Mouse (Mus musculus): ENCODE results near the gene Gm6268. TPM values are rescaled to one million over a fixed set of nuclear protein-coding genes. Genes with fewer than 3 reads are reported as not detected.
A peak's percentile ranks its signal among the peaks of the same experiment; 100 is the strongest.

Gene Gm6268
- total RNA-seq (2015) (not detected in 2 replicates), total RNA-seq (2017) (not detected in 2 replicates)

DNA sequence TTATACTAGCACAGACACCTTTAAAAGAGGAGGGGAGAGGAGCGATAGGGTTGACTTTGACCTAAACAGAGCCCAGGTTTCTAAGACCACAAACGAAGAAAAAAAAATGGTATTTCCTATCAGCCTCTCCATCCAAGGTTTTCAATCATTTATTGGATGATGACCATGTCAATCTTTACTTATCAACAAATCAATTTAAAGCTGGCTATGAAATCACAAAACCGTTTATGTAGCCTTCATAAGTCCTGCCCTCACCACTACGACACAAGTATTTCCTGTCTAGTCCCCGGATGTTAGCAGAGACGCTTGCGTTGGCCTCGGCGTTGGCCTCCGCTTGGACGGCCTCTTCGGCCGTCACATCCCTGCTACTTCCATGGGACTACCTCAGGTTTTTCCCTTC is at the start of gene Gm6268:
TSS of gene Gm6268 (plus strand) at position 301 of the 400 bp plus-strand sequence.
- ATAC-seq (ENCODE audit: poor library complexity, severe bottlenecking): no peak

DNA sequence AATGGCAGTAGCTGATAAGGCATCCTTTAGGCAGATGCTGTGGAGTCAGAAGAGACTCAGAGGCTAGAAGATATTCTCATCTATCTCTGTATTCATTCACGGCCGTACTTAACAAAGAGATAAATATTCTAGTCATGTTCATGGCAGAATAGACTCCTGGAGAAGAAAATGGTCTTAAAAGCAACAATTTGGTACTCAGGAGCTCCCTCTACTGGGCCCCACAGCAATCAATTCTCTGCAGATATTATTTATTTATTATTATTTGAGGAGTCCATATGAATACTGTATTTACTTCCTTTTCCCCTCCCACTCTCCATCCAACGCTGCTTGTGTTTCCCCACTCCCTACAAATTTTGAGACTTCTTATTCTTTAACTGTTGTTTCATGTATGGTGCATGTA is 48.6 kb upstream of the Gm6268 start:
- no peak for ATAC-seq (ENCODE audit: poor library complexity, severe bottlenecking)

DNA sequence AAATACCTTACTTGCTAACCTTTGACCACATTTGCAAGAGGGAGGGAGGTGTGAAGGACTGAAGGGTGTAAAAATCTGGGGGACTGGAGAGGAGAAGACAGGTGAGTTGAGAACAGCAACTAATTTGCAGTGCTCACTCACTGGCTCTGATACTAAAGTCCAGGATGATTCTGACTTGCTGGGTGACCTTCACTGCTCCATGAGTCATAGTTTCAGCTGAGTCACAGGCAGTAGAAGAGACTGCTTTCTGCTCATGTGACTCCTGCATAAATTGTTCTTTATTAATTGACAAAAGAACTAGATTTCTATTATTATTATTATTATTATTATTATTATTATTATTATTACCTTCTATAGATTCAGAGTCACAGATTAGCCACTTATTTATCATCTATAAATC is 15.7 kb upstream of the Gm6268 start:
- no peak for ATAC-seq (ENCODE audit: poor library complexity, severe bottlenecking)

DNA sequence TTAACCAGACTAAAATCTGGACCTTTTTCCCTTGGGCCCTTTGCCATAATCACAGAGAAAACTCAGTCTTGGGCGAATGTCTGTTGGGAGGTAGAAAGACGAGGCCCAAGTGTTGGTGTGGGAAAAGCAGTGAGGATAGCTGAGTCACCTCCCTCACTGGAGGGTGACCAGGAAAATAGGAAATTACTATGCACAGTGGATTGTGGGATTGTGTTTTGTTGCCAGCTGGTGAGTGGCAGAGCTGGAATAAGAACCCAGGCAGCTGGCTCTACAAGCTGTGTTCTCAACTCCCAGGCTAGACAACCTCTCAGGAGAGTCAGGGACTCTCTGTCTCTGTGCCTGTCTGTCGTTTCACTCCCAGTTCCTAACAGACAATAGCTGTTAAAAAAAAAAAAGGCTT is 11.1 kb upstream of the Gm6268 start:
- no peak for ATAC-seq (ENCODE audit: poor library complexity, severe bottlenecking)

DNA sequence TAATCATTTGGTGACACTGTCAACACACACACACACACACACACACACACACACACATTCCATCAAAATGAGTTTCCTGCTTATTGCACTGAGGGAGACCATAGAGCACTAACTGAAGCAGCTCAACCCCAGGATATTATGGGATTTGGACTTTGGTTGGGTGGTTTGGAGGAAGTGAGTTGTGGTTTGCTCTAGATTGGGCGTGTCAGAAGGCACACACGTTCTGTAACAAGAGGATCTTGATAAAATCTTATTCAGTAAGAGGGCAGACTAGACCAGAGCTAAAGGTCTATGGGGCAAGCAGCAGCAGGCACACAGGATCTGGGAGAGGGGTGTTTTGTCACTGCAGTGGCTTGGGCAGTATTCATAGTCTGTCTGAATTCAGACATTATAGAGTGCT is 10.6 kb upstream of the Gm6268 start:
- 0 out of 2 replicates have a peak, but pooled peaks have one; percentile 12 for ATAC-seq (ENCODE audit: poor library complexity, severe bottlenecking)

DNA sequence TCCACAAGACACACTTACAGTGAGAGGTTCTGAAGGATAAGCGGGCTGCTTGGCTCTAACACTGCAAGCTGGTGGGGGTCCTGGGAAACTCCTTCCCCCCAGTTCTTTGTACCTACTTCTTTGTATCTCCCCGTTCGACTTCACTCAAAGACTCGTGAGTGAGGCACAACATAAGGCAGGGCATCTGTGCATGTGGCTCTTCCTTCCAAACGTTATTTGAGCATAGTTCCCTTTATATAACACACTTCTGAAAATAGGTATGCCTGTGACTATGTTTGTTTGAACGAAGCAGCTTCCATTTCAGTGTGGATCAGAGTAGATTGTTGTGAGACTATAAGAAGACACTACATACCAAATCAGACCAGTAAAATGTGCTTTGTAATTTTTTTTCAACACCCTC is 8.4 kb upstream of the Gm6268 start:
- no peak for ATAC-seq (ENCODE audit: poor library complexity, severe bottlenecking)

DNA sequence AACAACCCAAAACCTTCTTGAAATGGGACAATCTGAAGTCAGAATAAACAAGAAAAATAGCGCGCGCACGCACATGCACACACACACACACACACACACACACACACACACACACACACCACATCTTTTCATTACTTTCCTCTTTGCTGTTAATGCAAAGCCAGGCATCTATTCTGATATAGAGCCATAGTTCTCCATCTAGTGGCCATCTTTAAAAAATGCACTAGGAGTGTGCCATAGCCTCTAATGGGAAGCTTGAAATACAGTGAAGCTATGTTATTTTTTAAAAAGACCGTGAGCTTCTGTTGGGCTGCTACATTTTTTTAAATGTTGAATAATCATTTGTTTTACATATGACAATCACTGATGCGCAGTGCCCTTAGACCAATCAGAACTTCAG is 7.8 kb upstream of the Gm6268 start:
- no peak for ATAC-seq (ENCODE audit: poor library complexity, severe bottlenecking)

DNA sequence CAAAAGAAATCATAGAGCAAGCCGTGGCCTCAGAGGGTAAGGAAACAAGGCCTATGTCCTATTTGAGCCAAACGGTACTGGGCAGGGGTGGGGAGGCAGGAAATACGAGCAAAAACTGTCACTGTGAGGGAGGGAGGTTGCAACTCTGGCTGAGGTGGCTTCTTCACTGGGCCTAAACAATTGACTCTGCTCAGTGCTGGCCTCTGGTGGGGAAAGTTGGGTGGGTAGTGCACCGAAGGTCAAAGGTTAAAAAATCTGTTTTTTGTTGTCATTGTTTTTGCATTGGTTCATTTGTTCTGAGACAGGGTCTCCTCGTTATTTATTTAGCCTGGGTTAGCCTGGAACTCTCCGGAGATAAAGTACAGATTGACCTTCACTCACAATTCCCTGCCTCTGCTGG is 1.2 kb downstream of the Gm6268 start:
- ATAC-seq (ENCODE audit: poor library complexity, severe bottlenecking): no peak

DNA sequence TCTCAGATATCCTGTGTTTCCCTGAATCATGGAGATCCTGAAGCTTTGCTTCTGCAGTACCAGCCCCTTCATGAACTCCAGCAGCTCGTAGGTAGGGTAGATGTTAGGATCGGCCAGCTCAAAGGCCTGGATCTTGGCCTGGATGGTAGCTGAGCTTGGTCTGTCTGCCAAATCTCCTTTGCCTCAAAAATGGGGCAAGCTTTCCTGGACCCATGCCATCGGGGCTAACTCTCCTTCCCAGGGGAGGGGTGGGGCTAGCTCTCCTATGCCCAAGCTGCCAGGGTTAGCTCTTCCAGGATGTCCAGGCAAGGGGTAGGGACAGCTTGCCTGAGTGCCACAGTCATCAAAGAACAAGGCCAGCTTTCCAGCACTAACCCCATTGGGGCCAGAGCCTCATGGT is 18.1 kb downstream of the Gm6268 start:
- ATAC-seq (ENCODE audit: poor library complexity, severe bottlenecking): no peak

DNA sequence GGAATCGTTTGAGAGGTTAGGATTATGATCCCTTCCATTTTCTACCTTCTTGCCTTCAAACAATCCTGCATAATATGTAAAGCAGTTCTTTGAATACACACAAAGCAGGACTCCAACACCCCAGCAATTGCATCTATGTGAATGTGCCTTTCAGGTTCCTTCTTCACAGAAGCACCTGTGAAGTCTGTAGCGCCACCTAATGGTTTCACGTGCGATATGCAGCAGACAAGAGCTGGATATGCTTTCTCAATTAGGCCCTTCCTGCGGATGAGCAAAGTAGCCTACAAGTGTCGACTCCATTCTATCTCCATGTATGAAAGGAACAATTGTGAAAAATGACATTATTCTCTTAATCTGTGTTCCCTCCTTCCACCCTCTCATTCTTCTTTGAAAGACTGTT is 33.9 kb downstream of the Gm6268 start:
- no peak for ATAC-seq (ENCODE audit: poor library complexity, severe bottlenecking)

DNA sequence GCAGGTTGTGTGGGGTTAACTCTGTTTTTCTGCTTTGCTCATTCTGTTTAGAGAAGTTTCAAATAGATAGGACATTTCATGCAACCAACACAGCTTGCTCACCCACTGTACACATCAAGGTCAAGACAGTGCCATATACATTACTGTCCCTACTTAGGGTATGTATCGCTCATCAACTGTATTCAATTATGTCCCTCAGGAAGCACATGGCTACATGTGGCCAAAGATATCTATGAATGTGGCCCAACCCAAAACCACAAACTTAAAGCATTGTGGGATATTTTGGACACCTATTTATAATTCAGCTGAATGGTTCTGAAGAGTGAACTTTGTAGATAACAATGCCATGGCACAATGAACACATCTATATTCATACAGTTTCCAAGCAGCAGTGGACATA is 36.9 kb downstream of the Gm6268 start:
- ATAC-seq (ENCODE audit: poor library complexity, severe bottlenecking): no peak

Other genes starting within 250 kb of the Gm6268 start
- gene Zcchc12, start 205.4 kb upstream of the Gm6268 start, total RNA-seq (2015): not detected in 2 replicates
- gene Zcchc12, start 205.4 kb upstream of the Gm6268 start, total RNA-seq (2017): not detected in 2 replicates
- gene Lonrf3, start 72.9 kb upstream of the Gm6268 start, total RNA-seq (2015): 10.9 and 11.1 TPM in 2 replicates
- gene Lonrf3, start 72.9 kb upstream of the Gm6268 start, total RNA-seq (2017): 23.8 and 25.8 TPM in 2 replicates
- not detected in 2 replicates for gene Gm14569, start 90.5 kb downstream of the Gm6268 start, total RNA-seq (2015)
- not detected in 2 replicates for gene Gm14569, start 90.5 kb downstream of the Gm6268 start, total RNA-seq (2017)
- gene Pgrmc1, start 196.9 kb downstream of the Gm6268 start, total RNA-seq (2015): 40.1 and 45.5 TPM in 2 replicates
- gene Pgrmc1, start 196.9 kb downstream of the Gm6268 start, total RNA-seq (2017): 29.4 and 47.8 TPM in 2 replicates
- 0.59 and 1.9 TPM in 2 replicates for gene Akap17b, start 244.1 kb downstream of the Gm6268 start, total RNA-seq (2015)
- 1.1 and 3.8 TPM in 2 replicates for gene Akap17b, start 244.1 kb downstream of the Gm6268 start, total RNA-seq (2017)